Comparison of ENCODE assay signal across 27 mouse cellular contexts in the genomic region with DNA sequence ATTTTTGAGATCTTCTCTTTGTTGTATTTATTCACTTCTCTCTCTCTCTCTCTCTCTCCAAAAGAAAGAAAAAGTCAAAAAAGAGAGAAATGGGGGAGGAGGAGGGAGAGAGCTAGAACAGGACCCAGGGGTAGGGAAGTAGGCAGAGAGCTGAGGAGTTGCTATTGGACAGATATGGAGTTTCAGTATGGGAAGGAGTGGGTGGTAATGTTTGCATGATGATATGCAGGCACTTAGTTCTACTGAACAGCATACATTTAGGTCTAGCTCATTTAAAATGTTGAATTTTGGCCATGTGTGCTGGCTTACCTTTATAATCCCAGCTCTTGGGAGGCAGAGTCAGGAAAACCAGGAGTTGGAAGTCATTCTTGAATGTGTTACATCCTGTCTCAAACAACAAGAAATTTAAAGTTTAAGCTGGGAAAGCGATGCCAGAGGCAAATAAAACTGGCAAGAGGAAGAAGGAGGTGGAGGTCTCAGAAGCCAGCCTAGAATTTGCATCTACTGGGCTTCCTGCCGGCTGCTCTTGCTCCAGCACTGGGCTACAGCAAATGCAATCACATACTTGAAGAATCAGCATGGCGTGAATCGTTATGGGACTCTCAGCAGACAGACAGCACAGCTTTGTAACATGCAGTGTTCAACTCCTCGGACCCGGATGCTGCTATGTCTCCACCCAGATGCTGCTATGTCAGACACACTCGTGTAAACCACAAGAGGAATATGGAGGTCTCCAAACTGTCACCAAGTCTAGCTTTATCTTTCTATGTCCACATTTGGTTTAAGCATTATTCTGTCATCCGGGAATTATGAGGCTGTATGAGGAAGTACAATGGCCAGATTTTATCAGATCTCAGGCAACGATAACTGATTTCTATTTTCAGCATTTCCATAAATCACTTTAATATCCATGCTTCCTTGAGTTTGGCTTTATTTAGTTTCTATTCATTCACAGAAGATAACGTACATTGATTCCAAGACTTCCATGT. TPM values are rescaled to one million over a fixed set of nuclear protein-coding genes. Genes with fewer than 3 reads are reported as not detected.
A peak's percentile ranks its signal among the peaks of the same experiment; 100 is the strongest.
DNase-seq lines count a peak whose midpoint lies in the region; ATAC-seq and TF ChIP-seq lines count a peak whose summit lies in the region.
"Had no signal": no experiment of that assay in that cellular context is flagged by ENCODE, and none has a peak within 500 bp of the region (broad histone marks: within the 10 kb centered on the region; RNA-seq: fewer than 3 reads in every experiment).

No protein-coding gene starts in this region.

- 0 out of 2 replicates have a peak, but pooled peaks have one; percentile 26 for TF ChIP-seq EP300 in heart, postnatal 0 days (IDR thresholded peaks at IDR 0.05; ENCODE audit: low read depth)

- H3K27ac ChIP-seq in gastrocnemius, adult 2 months, result peak overlapping the region; percentile 49
- H3K27ac ChIP-seq in heart, postnatal 0 days (ENCODE audit: low read depth), result no peak overlapping the region
- no peak overlapping the region for H3K27ac ChIP-seq in lung, embryonic 16.5 days (ENCODE audit: low read length)
- peak overlapping the region; percentile 68 for H3K27ac ChIP-seq in brown adipose tissue, adult 24 weeks (replicated peaks; ENCODE audit: low read depth, low read length)
- no peak overlapping the region for H3K27ac ChIP-seq in layer of hippocampus, adult 2 months
- H3K27ac ChIP-seq: embryonic facial prominence, embryonic 13.5 days; forebrain, embryonic 10.5 days; forebrain, embryonic 15.5 days; heart, embryonic 15.5 days; hindbrain, embryonic 10.5 days; hindbrain, embryonic 15.5 days; liver, embryonic 14.5 days; stomach, embryonic 15.5 days had no signal

- H3K36me3 ChIP-seq in heart, postnatal 0 days (replicated peaks; ENCODE audit: control insufficient read depth, insufficient read depth, low read length), result no peaks in the 10 kb centered on the region
- H3K36me3 ChIP-seq in lung, embryonic 16.5 days (ENCODE audit: control insufficient read depth, insufficient read depth, low read length), result no peaks in the 10 kb centered on the region
- H3K36me3 ChIP-seq: embryonic facial prominence, embryonic 13.5 days; forebrain, embryonic 10.5 days; forebrain, embryonic 15.5 days; heart, embryonic 15.5 days; hindbrain, embryonic 10.5 days; hindbrain, embryonic 15.5 days; stomach, embryonic 15.5 days had no signal

- no peak for DNase-seq in gastrocnemius, adult 2 months
- no peak for DNase-seq in gastrocnemius, postnatal 10 days
- no peak for DNase-seq in heart, postnatal 0 days (ENCODE audit: low spot score)
- no peak for DNase-seq in heart, postnatal 14 days
- DNase-seq in lung, postnatal 25 days (ENCODE audit: low spot score), result no peak
- no peak for DNase-seq in layer of hippocampus, adult 2 months (ENCODE audit: low spot score in 2 of 2)
- DNase-seq: adrenal gland, postnatal 25 days; cerebellum, adult 18-20 months; cerebellum, postnatal 10 days; gastrocnemius, postnatal 14 days; kidney, postnatal 10 days; liver; lung, adult 2 months; midbrain, embryonic 14.5 days; retina, postnatal 1 day; right cerebral cortex, postnatal 14 days; thymus, postnatal 14 days had no signal

- WGBS in heart, postnatal 0 days, result 71% methylated on average over 10 of the region's 10 CpGs
- 79% methylated on average over 10 of the region's 10 CpGs for WGBS in lung, embryonic 16.5 days

- no peaks in the 10 kb centered on the region for H3K4me1 ChIP-seq in heart, postnatal 0 days (ENCODE audit: control insufficient read depth, insufficient read depth)
- H3K4me1 ChIP-seq in lung, embryonic 16.5 days (replicated peaks; ENCODE audit: control insufficient read depth, insufficient read depth, low read length), result no peaks in the 10 kb centered on the region
- peaks cover 7% of the 10 kb centered on the region; the same call in 1 of the 2 replicates for H3K4me1 ChIP-seq in brown adipose tissue, adult 24 weeks (ENCODE audit: control insufficient read depth, insufficient read depth, insufficient read length, low read length)
- H3K4me1 ChIP-seq: forebrain, embryonic 15.5 days; heart, embryonic 15.5 days; hindbrain, embryonic 15.5 days; stomach, embryonic 15.5 days had no signal

- H3K4me2 ChIP-seq in heart, postnatal 0 days (ENCODE audit: low read depth, low read length), result no peak overlapping the region
- no peak overlapping the region for H3K4me2 ChIP-seq in lung, embryonic 16.5 days (ENCODE audit: low read depth, low read length)
- H3K4me2 ChIP-seq: embryonic facial prominence, embryonic 13.5 days; forebrain, embryonic 15.5 days; heart, embryonic 15.5 days; hindbrain, embryonic 15.5 days; stomach, embryonic 15.5 days had no signal

- no peaks in the 10 kb centered on the region for H3K27me3 ChIP-seq in heart, postnatal 0 days (ENCODE audit: control insufficient read depth, insufficient read depth, low read length)
- no peaks in the 10 kb centered on the region for H3K27me3 ChIP-seq in lung, embryonic 16.5 days (ENCODE audit: control insufficient read depth, insufficient read depth, low read depth, low read length)
- H3K27me3 ChIP-seq: embryonic facial prominence, embryonic 13.5 days; forebrain, embryonic 15.5 days; heart, embryonic 15.5 days; hindbrain, embryonic 15.5 days; stomach, embryonic 15.5 days had no signal

- ATAC-seq in heart, postnatal 0 days (ENCODE audit: insufficient read depth, low read depth), result no peak
- ATAC-seq in lung, embryonic 16.5 days (ENCODE audit: low read depth), result peak; percentile 12; the same call in 1 of the 2 replicates
- ATAC-seq: forebrain, embryonic 15.5 days had no signal

- no peak overlapping the region for H3K4me3 ChIP-seq in gastrocnemius, adult 2 months
- H3K4me3 ChIP-seq in heart, postnatal 0 days (ENCODE audit: low read depth, low read length), result no peak overlapping the region
- no peak overlapping the region for H3K4me3 ChIP-seq in lung, embryonic 16.5 days (ENCODE audit: low read length)
- H3K4me3 ChIP-seq in brown adipose tissue, adult 24 weeks (ENCODE audit: insufficient read depth, low read depth, low read length), result no peak overlapping the region
- no peak overlapping the region for H3K4me3 ChIP-seq in layer of hippocampus, adult 2 months
- H3K4me3 ChIP-seq: embryonic facial prominence, embryonic 13.5 days; forebrain, embryonic 10.5 days; forebrain, embryonic 15.5 days; heart, embryonic 15.5 days; hindbrain, embryonic 10.5 days; hindbrain, embryonic 15.5 days; stomach, embryonic 15.5 days had no signal

- no peaks in the 10 kb centered on the region for H3K9me3 ChIP-seq in heart, postnatal 0 days (replicated peaks; ENCODE audit: control insufficient read depth, low read length)
- no peaks in the 10 kb centered on the region for H3K9me3 ChIP-seq in lung, embryonic 16.5 days (ENCODE audit: control insufficient read depth, low read length)
- H3K9me3 ChIP-seq: embryonic facial prominence, embryonic 13.5 days; forebrain, embryonic 10.5 days; forebrain, embryonic 15.5 days; heart, embryonic 15.5 days; hindbrain, embryonic 10.5 days; hindbrain, embryonic 15.5 days; stomach, embryonic 15.5 days had no signal

- TF ChIP-seq CTCF in gastrocnemius, adult 2 months (IDR thresholded peaks at IDR 0.05), result no peak
- TF ChIP-seq CTCF in heart, postnatal 0 days (IDR thresholded peaks at IDR 0.05; ENCODE audit: low read depth), result no peak
- TF ChIP-seq CTCF in layer of hippocampus, adult 2 months (conservative IDR thresholded peaks at IDR 0.05), result no peak

- H3K9ac ChIP-seq in heart, postnatal 0 days (replicated peaks; ENCODE audit: low read depth, low read length), result no peak overlapping the region
- H3K9ac ChIP-seq in lung, embryonic 16.5 days (ENCODE audit: low read length), result no peak overlapping the region
- H3K9ac ChIP-seq: embryonic facial prominence, embryonic 13.5 days; forebrain, embryonic 15.5 days; heart, embryonic 15.5 days; hindbrain, embryonic 15.5 days; liver, embryonic 14.5 days; stomach, embryonic 15.5 days had no signal

- intact Hi-C loops in gastrocnemius, adult 2 months (cut with DNase I), result no loop called here
- intact Hi-C loops in heart, postnatal 14 days (cut with DNase I), result loop anchor here (1.0 kb wide), 1 partner anchor 91 kb away; no protein-coding TSS in a partner anchor

RNA-seq across cellular contexts. Expression of a gene that starts 20.5 kb away (rescaled TPM):
- total RNA-seq in gastrocnemius, adult 2 months (2021), result 100 to 1,000 TPM; 208 to 210 TPM
- total RNA-seq in gastrocnemius, postnatal 10 days (2021), result 100 to 1,000 TPM in 1 of 2 experiments, 10 to 100 TPM in 1; 87.2 to 233 TPM
- total RNA-seq in heart, postnatal 0 days (2014; rRNA removed; ENCODE audit: low replicate concordance), result 134 and 321 TPM in 2 replicates
- polyA plus RNA-seq in heart, postnatal 0 days (2015; fragmentation: Nextera tagmentation; extraction: Ambion mirVana), result 33.2 and 35.8 TPM in 2 replicates
- total RNA-seq in heart, postnatal 14 days (2021), result 100 to 1,000 TPM; 120 to 135 TPM
- polyA plus RNA-seq in lung, embryonic 16.5 days (2015; fragmentation: Nextera tagmentation; extraction: Ambion mirVana), result 56.6 and 71.0 TPM in 2 replicates
- polyA plus RNA-seq in brown adipose tissue, adult 24 weeks (2012; ENCODE audit: insufficient read depth, insufficient read length, missing spikeins), result 27.6 and 37.6 TPM in 2 replicates
- total RNA-seq in layer of hippocampus, adult 2 months (2021), result 100 to 1,000 TPM in 1 of 2 experiments, 10 to 100 TPM in 1; 97.7 to 103 TPM

Comparison
In these comparisons a context has a peak if more than half of its experiments do, and no peak if none do; other contexts are left out.
1. H3K27ac ChIP-seq: peak in gastrocnemius, adult 2 months (single experiment) and brown adipose tissue, adult 24 weeks (single experiment); none in heart, postnatal 0 days (single experiment), lung, embryonic 16.5 days (single experiment) and layer of hippocampus, adult 2 months (single experiment).